Mouse (Mus musculus): ENCODE results near the gene Egfr.

Egfr gene

GRCm38 (mm10) chr11:16951761-16952010 is 199.7 kb downstream of the Egfr start:
- no peak for DNase-seq (ENCODE audit: extremely low spot score, low spot score)

DNA sequence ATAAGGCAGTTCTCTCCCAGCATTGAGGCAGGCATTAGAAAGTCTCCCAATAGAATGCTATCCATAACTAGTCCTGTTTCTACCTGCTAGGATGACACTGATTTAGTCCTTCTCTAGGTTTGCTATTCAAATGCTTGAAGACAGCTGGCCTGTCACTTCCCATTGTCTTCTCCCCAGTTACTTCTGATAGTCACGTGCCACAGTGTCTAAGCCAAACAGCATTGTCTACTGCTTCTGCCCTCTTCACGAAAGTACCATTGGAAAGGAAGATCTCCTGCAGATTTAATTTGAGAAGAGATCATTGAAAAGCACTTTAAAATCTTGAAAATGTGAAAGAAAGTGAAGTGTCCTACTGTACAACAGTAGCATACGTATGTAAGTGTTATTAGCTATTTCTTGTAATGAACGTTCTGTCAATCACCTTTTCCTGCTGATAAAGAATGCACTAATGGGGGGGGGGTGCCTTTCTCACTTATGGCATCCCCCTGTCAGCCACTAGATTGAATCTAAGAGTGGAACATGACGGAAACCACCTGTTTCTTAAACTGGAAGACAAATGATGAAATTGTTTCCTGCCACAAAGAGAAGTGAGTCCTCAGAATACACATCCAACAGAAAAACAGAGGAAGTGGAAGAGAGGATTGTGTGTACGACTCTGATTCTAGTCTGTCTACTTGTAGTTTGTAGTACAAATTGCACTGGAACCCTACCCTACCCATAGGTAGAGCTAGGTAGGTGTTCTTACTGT is 204.3 kb downstream of the Egfr start:
- DNase-seq (ENCODE audit: extremely low spot score, low spot score), result no peak

- no peak for DNase-seq (ENCODE audit: extremely low spot score, low spot score)
These were observed 205.0 kb downstream of the Egfr start for GRCm38 (mm10) chr11:16957030-16957429.

DNA sequence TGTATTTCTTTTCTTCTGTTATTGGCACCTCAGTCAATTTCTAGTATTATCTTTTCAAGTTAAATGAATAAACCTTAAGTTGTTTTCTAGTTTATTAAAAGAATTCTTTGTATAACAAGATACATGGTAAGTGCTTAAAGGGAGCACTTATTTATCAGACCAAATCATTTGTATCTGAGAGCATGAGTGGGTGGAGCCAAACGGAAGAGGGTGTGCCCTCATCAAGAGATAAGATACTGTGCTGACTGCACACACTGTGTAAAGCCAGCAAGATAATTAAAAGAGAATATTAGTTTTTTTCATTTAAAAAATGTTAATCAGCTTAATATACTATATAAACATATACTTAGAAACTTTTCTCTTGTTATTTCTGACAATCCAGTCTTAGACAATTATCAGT is 206.5 kb downstream of the Egfr start:
- no peak for DNase-seq (ENCODE audit: extremely low spot score, low spot score)

All from neural tube, embryonic 10.5 days (tissue).